Mouse (Mus musculus) bone marrow, adult 2 months (tissue): ENCODE data around the gene Adam17.

ENCODE experiments used
- CTCF ChIP-seq: fragments of 200-500 bp; IDR thresholded peaks from 2 replicates; pipeline ENCODE4 v1.5.1; 2011; ENCODE audit warnings: low read length, control low read depth; ENCODE audit not compliant: control insufficient read depth, insufficient read depth
- POLR2A ChIP-seq: fragments of 200-500 bp; IDR thresholded peaks from 2 replicates; pipeline ENCODE4 v1.6.1; 2011; ENCODE audit warnings: low read depth, mild to moderate bottlenecking, control low read depth, low read length, borderline replicate concordance; ENCODE audit not compliant: control insufficient read depth

DNA sequence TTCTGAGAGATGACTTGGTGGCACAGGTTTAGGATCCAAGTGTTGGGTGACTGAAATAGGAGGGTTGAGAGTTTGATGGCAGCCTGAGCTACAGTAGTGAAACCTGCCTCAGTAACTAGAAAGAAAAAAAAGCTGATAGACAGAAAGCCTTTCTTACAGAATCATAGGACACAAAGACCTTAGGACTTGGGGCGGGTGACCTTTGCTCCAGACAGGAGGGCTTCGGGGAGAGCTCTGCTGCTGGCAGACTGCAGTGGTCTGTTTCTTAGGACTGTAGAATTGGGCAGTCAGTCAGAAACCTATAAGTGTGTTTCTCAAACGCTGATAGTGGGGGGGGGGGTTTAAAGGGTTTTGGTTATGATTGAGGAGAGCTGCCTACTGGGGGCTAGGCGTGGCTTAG lies 67.7 kb downstream of the Adam17 start:
- TF ChIP-seq POLR2A (no peak), CTCF (no peak)
